19 mouse cellular contexts compared by ENCODE assay signal in genomic region chr14:19688426-19688825, GRCm38 (mm10).
A peak's percentile ranks its signal among the peaks of the same experiment; 100 is the strongest.
DNase-seq lines count a peak whose midpoint lies in the region; ATAC-seq lines count a peak whose summit lies in the region.
"Had no signal": no experiment of that assay in that cellular context is flagged by ENCODE, and none has a peak within 500 bp of the region (broad histone marks: within the 10 kb centered on the region; RNA-seq: fewer than 3 reads in every experiment).

No protein-coding gene starts in this region.

- no peaks in the 10 kb centered on the region for H3K9me3 ChIP-seq in midbrain, embryonic 11.5 days (ENCODE audit: control insufficient read depth, low read length)
- no peaks in the 10 kb centered on the region for H3K9me3 ChIP-seq in midbrain, embryonic 13.5 days
- H3K9me3 ChIP-seq: G1E had no signal

- H3K27ac ChIP-seq in midbrain, embryonic 11.5 days (ENCODE audit: low read depth, low read length) = no peak overlapping the region
- H3K27ac ChIP-seq in midbrain, embryonic 13.5 days = no peak overlapping the region

- no peak for ATAC-seq in midbrain, embryonic 11.5 days (ENCODE audit: low FRiP score)
- no peak for ATAC-seq in midbrain, embryonic 13.5 days
- ATAC-seq: activated CD4-positive, CD25-positive, alpha-beta regulatory T cell, adult 4 months; CD4-positive, CD25-positive, alpha-beta regulatory T cell, adult 4 months; Patski had no signal

- no peak overlapping the region for H3K4me2 ChIP-seq in midbrain, embryonic 11.5 days
- H3K4me2 ChIP-seq in midbrain, embryonic 13.5 days (replicated peaks) = no peak overlapping the region

- no peaks in the 10 kb centered on the region for H3K27me3 ChIP-seq in midbrain, embryonic 11.5 days (ENCODE audit: control insufficient read depth, insufficient read depth, low read length)
- H3K27me3 ChIP-seq in midbrain, embryonic 13.5 days = no peaks in the 10 kb centered on the region
- H3K27me3 ChIP-seq: CH12.LX had no signal

- no peak overlapping the region for H3K9ac ChIP-seq in midbrain, embryonic 11.5 days (ENCODE audit: low read length)
- H3K9ac ChIP-seq in midbrain, embryonic 13.5 days (replicated peaks) = no peak overlapping the region

- no peak overlapping the region for H3K4me3 ChIP-seq in midbrain, embryonic 11.5 days (ENCODE audit: low read depth, low read length)
- H3K4me3 ChIP-seq in midbrain, embryonic 13.5 days (replicated peaks) = no peak overlapping the region

- peak; percentile 80 for DNase-seq in heart, adult 11 months
- DNase-seq in heart, adult 18-20 months = no peak
- DNase-seq in midbrain, embryonic 11.5 days (ENCODE audit: low spot score, missing footprints) = peak; percentile 68
- DNase-seq: adrenal gland, adult 2 months; adrenal gland, adult 8-10 months; adrenal gland, postnatal 10 days; adrenal gland, postnatal 14 days; adrenal gland, postnatal 25 days; adrenal gland, postnatal 36 days; B cell, adult 2 months; cerebellum, adult 11 months; cerebellum, adult 11-12 months; cerebellum, adult 18-20 months had no signal

- no peaks in the 10 kb centered on the region for H3K4me1 ChIP-seq in midbrain, embryonic 11.5 days (ENCODE audit: control insufficient read depth, insufficient read depth, low read length)
- no peaks in the 10 kb centered on the region for H3K4me1 ChIP-seq in midbrain, embryonic 13.5 days (replicated peaks)

- no peaks in the 10 kb centered on the region for H3K36me3 ChIP-seq in midbrain, embryonic 11.5 days (ENCODE audit: control insufficient read depth, insufficient read depth, low read length)
- H3K36me3 ChIP-seq in midbrain, embryonic 13.5 days = no peaks in the 10 kb centered on the region
- H3K36me3 ChIP-seq: G1E had no signal

Comparison
In these comparisons a context has a peak if more than half of its experiments do, and no peak if none do; other contexts are left out.
1. DNase-seq: peak in heart, adult 11 months (single experiment) and midbrain, embryonic 11.5 days (single experiment); none in heart, adult 18-20 months (0 of 2).